Mouse (Mus musculus) heart, embryonic 15.5 days (tissue): ENCODE results near the gene Brsk1. TPM values are rescaled to one million over a fixed set of nuclear protein-coding genes. Genes with fewer than 3 reads are reported as not detected.

Experiments
- ATAC-seq: fragments of 200-750 bp; cut with Nextera tagmentation; replicated peaks from 2 replicates; pipeline ENCODE4 v1.8.0; 2017; ENCODE audit warnings: low read depth, moderate TSS enrichment; ENCODE audit not compliant: insufficient number of reproducible peaks, insufficient read depth, low FRiP score
- H3K27ac ChIP-seq: fragments of 300-500 bp; sonication (generic); 2 replicates; pipeline ENCODE4 v1.5.1; 2015; ENCODE audit warnings: mild to moderate bottlenecking, inconsistent platforms
- H3K27me3 ChIP-seq: fragments of 300-500 bp; sonication (generic); 2 replicates; pipeline ENCODE4 v1.6.1; 2015; ENCODE audit warnings: inconsistent platforms
- H3K36me3 ChIP-seq: fragments of 300-500 bp; sonication (generic); 2 replicates; pipeline ENCODE4 v1.6.1; 2015; ENCODE audit warnings: mild to moderate bottlenecking, inconsistent platforms
- H3K4me1 ChIP-seq: fragments of 300-500 bp; sonication (generic); replicated peaks from 2 replicates; pipeline ENCODE4 v1.6.1; 2015; ENCODE audit warnings: inconsistent platforms
- H3K4me2 ChIP-seq: fragments of 300-500 bp; sonication (generic); 2 replicates; pipeline ENCODE4 v1.6.1; 2015; ENCODE audit warnings: inconsistent platforms, mild to moderate bottlenecking, moderate library complexity
- H3K4me3 ChIP-seq: fragments of 300-500 bp; sonication (generic); 2 replicates; pipeline ENCODE4 v1.5.1; 2015; ENCODE audit warnings: mild to moderate bottlenecking, inconsistent platforms
- H3K9ac ChIP-seq: fragments of 300-500 bp; sonication (generic); 2 replicates; pipeline ENCODE4 v1.6.1; 2015; ENCODE audit warnings: mild to moderate bottlenecking, inconsistent platforms
- H3K9me3 ChIP-seq: fragments of 300-500 bp; sonication (generic); replicated peaks from 2 replicates; pipeline ENCODE4 v1.6.1; 2016; ENCODE audit warnings: inconsistent platforms
- WGBS: fragments of 180-500 bp; shearing (Covaris S2); methylation state at CpG from one replicate; pipeline ENCODE4 v1.1.7; 2015; ENCODE audit warnings: mixed read lengths; 5-methylcytosine and 5-hydroxymethylcytosine counted together
- polyA plus RNA-seq: library from polyadenylated mRNA; unstranded; fragments of >200 nt; fragmentation: Nextera tagmentation; extraction: Ambion mirVana; gene quantifications from 2 replicates; pipeline ENCODE4 v1.2.1, GENCODE M21; 2015

Brsk1 gene
- polyA plus RNA-seq, 1 experiment from 2014 or later: 0.79 TPM

GRCm38 (mm10) chr7:4655393-4655792 lies 35.0 kb upstream of the Brsk1 start:
- Histone ChIP-seq H3K4me2 (no peak overlapping the region), H3K9ac (no peak overlapping the region)

GRCm38 (mm10) chr7:4655916-4656315 lies 34.5 kb upstream of the Brsk1 start:
- WGBS: 53% methylated on average over 1 of the region's 1 CpGs
- peaks cover 46% of the 10 kb centered on the region for H3K4me1 ChIP-seq
- H3K27ac ChIP-seq: no peak overlapping the region
- H3K9me3 ChIP-seq: no peaks in the 10 kb centered on the region
- no peak overlapping the region; the same call in 1 of the 2 replicates for H3K4me2 ChIP-seq
- H3K27me3 ChIP-seq: no peaks in the 10 kb centered on the region
- ATAC-seq: no peak
- H3K36me3 ChIP-seq: no peaks in the 10 kb centered on the region
- H3K9ac ChIP-seq: no peak overlapping the region
- no peak overlapping the region for H3K4me3 ChIP-seq

More at GRCm38 (mm10) chr7:4655393-4655792, 35.0 kb upstream of the Brsk1 start:
- ATAC-seq: no peak
- Histone ChIP-seq H3K4me3 (no peak overlapping the region), H3K27me3 (no peaks in the 10 kb centered on the region), H3K36me3 (no peaks in the 10 kb centered on the region), H3K9me3 (no peaks in the 10 kb centered on the region), H3K4me1 (peaks cover 46% of the 10 kb centered on the region), H3K27ac (no peak overlapping the region)
- WGBS: 81% methylated on average over 4 of the region's 4 CpGs

DNA sequence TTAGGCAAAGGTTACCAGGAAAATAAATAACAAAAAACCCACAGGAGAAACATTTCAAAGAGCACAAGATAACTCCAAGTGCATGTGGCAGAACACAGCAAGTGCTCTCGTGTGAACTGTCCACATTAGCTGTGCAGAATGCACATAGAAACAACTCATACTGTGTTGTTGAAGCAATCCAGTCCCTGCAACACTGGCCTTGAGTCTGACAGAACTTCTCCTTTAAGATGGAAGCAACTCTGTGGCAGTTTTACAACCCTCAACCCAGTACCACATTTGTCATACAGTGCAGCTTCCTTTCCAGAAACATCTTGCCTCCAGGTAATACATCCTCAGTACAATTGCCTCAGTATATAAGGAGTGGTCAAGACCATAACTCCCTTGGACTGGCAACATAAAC lies 33.6 kb upstream of the Brsk1 start:
- Histone ChIP-seq H3K36me3 (no peaks in the 10 kb centered on the region), H3K27ac (no peak overlapping the region), H3K4me2 (peak overlapping the region; percentile 86), H3K9ac (peak overlapping the region; percentile 98; the same call in 1 of the 2 replicates), H3K4me1 (peaks cover 44% of the 10 kb centered on the region), H3K4me3 (peak overlapping the region; percentile 94), H3K9me3 (no peaks in the 10 kb centered on the region), H3K27me3 (no peaks in the 10 kb centered on the region)
- WGBS: 30% methylated on average over 1 of the region's 1 CpGs
- no peak for ATAC-seq

GRCm38 (mm10) chr7:4657521-4658127 lies 32.8 kb upstream of the Brsk1 start:
- no peak for ATAC-seq
- no peaks in the 10 kb centered on the region for H3K9me3 ChIP-seq
- no peaks in the 10 kb centered on the region; the same call in 1 of the 2 replicates for H3K36me3 ChIP-seq
- H3K27ac ChIP-seq: peak overlapping the region; percentile 96
- H3K9ac ChIP-seq: peak overlapping the region; percentile 98
- WGBS: 27% methylated on average over 9 of the region's 9 CpGs
- H3K4me3 ChIP-seq: peak overlapping the region; percentile 94
- peaks cover 38% of the 10 kb centered on the region for H3K4me1 ChIP-seq
- no peaks in the 10 kb centered on the region for H3K27me3 ChIP-seq
- H3K4me2 ChIP-seq: peak overlapping the region; percentile 86

DNA sequence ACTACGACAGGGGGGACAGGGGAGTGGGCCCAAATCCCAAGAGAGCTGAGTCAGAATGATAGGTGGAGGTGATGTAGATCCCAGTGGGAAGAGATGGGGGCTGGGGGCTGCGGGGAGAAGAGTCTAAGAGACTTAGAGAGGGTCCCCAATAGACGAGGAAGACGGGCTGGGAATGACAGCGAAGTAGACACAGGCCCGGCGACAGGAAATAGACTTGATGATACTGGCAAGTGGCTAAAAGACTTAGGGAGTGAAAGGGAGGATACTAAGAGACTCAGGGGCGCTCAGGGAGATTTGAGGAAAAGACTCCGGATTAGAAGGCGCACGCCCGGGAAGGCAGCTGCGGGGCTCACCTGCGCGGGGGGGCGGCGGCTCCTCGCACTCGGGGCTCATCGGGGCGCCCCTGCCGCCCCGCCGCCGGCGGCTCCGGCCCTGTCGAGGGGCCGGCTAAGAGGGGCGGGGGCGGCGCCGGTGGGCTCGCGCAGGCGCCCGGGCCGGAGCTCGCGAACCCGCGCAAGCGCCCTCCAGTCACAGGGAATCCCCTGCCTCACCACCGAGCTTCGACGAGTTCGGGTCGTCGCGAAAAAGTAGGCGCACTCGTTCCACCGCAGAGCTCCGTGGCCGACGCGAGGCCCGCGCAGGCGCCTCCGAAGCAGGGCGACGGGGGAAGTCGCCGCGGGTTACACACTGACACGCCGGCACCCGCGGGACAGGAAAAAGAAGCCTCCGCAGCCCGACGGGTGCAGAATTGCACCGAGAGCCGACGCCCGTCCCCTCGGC lies 32.1 kb upstream of the Brsk1 start:
- Histone ChIP-seq H3K9me3 (no peaks in the 10 kb centered on the region), H3K9ac (peak overlapping the region; percentile 98), H3K4me2 (peak overlapping the region; percentile 86), H3K4me3 (peak overlapping the region; percentile 94), H3K4me1 (peaks cover 35% of the 10 kb centered on the region), H3K36me3 (peaks cover 2% of the 10 kb centered on the region), H3K27ac (peak overlapping the region; percentile 96), H3K27me3 (no peaks in the 10 kb centered on the region)
- ATAC-seq: peak; percentile 66
- under 1% methylated on average over 62 of the region's 78 CpGs for WGBS

GRCm38 (mm10) chr7:4658912-4659551 lies 31.4 kb upstream of the Brsk1 start, which contains the start of gene Ppp6r1:
TSS of gene Ppp6r1 (minus strand) at chr7:4659019.
- H3K4me2 ChIP-seq: peak within 1 kb of the TSS; percentile 86
- peak; percentile 97 for ATAC-seq
- H3K27ac ChIP-seq: peak within 1 kb of the TSS; percentile 96
- no peaks in the 10 kb centered on the region for H3K27me3 ChIP-seq
- under 1% methylated on average over 53 of the region's 54 CpGs for WGBS
- peak within 1 kb of the TSS; percentile 98 for H3K9ac ChIP-seq
- H3K4me1 ChIP-seq: peaks cover 34% of the 10 kb centered on the region
- no peaks in the 10 kb centered on the region for H3K9me3 ChIP-seq
- H3K36me3 ChIP-seq: peaks cover 8% of the 10 kb centered on the region
- H3K4me3 ChIP-seq: peak within 1 kb of the TSS; percentile 94

DNA sequence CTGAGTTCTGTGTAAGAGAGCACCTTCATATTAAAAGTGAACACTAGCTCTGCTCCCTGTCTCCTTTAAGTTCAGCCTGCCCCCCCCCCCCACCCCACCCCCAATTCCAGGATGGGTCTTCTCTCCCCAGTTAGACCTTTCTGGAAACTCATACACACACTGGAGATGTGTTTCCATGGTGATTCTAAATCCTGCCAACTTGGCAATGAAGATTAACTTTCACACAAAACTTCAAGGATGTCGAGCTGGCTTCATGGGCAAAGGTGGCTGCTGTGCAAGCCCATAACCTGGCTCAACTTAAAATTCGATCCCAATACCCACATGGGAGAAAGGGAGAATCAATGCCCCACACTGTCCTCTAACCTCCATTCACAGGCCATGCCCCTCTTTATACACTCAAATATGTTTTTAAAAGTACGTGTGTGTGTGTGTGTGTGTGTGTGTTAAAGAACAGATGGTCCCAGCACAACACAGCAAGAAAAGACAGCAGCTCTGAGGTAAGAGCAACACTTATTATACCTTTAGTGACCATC lies 30.4 kb upstream of the Brsk1 start:
- H3K36me3 ChIP-seq: peaks cover 15% of the 10 kb centered on the region
- no peaks in the 10 kb centered on the region for H3K27me3 ChIP-seq
- peak overlapping the region; percentile 96 for H3K27ac ChIP-seq
- peak overlapping the region; percentile 86 for H3K4me2 ChIP-seq
- no peak for ATAC-seq
- WGBS: 70% methylated on average over 3 of the region's 3 CpGs
- no peak overlapping the region for H3K9ac ChIP-seq
- no peaks in the 10 kb centered on the region for H3K9me3 ChIP-seq
- peaks cover 27% of the 10 kb centered on the region for H3K4me1 ChIP-seq
- peak overlapping the region; percentile 94 for H3K4me3 ChIP-seq

- Histone ChIP-seq H3K4me2 (no peak overlapping the region), H3K36me3 (peaks cover 34% of the 10 kb centered on the region), H3K9me3 (no peaks in the 10 kb centered on the region), H3K9ac (no peak overlapping the region), H3K4me1 (peaks cover 6% of the 10 kb centered on the region), H3K27ac (no peak overlapping the region), H3K27me3 (no peaks in the 10 kb centered on the region), H3K4me3 (no peak overlapping the region)
- WGBS: 74% methylated on average over 8 of the region's 8 CpGs
- ATAC-seq: no peak
Measured at GRCm38 (mm10) chr7:4663179-4663578, 27.2 kb upstream of the Brsk1 start.

DNA sequence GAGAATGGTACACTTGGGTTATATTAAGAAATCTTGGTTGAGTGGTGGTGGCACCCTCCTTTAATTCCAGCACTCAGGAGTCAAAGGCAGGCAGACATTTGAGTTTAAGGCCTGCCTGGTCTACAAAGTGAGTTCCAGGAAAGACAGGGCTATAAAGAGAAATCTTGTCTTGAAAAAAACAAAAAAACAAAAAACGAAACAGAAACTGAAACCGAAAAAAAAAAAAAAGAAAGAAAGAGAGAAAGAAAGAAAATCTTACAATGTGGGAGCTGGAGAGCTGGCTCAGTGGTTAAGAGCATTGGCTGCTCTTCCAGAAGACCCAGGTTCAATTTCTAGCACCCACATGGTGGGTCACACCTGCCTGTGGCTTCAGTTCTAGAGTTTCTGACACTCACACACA lies 26.7 kb upstream of the Brsk1 start:
- Histone ChIP-seq H3K27me3 (no peaks in the 10 kb centered on the region), H3K4me2 (no peak overlapping the region), H3K36me3 (peaks cover 39% of the 10 kb centered on the region), H3K4me1 (peaks cover 6% of the 10 kb centered on the region), H3K9ac (no peak overlapping the region), H3K4me3 (no peak overlapping the region), H3K9me3 (no peaks in the 10 kb centered on the region), H3K27ac (no peak overlapping the region)
- 84% methylated on average over 2 of the region's 2 CpGs for WGBS
- no peak for ATAC-seq

DNA sequence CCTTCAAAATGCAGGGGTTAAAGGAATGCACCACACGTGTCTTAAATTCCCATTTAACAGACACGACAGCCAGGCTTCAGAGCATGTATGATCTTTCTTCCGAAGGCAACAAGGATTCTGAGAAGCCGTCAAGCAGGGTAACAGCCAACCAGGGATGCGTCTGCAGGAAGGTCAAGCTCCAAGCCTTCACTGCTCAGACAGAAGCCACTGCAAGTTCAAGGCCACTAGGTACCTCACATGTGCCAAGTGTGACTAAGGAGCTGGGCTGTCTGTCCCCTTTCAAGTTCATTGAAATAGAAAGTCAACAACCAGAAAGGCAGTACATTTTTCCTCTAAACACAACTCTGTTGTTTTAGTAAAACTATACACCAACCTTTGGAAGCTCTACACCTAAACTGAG lies 23.5 kb upstream of the Brsk1 start:
- no peaks in the 10 kb centered on the region for H3K27me3 ChIP-seq
- H3K4me3 ChIP-seq: no peak overlapping the region
- no peak overlapping the region for H3K27ac ChIP-seq
- peaks cover 50% of the 10 kb centered on the region for H3K36me3 ChIP-seq
- ATAC-seq: no peak
- no peaks in the 10 kb centered on the region for H3K9me3 ChIP-seq
- peaks cover 3% of the 10 kb centered on the region; the same call in 1 of the 2 replicates for H3K4me1 ChIP-seq
- H3K4me2 ChIP-seq: no peak overlapping the region
- no peak overlapping the region for H3K9ac ChIP-seq
- 94% methylated on average over 5 of the region's 5 CpGs for WGBS

GRCm38 (mm10) chr7:4668506-4668905 lies 21.9 kb upstream of the Brsk1 start:
- H3K4me2 ChIP-seq: no peak overlapping the region
- no peak overlapping the region for H3K27ac ChIP-seq
- no peak overlapping the region for H3K9ac ChIP-seq
- no peaks in the 10 kb centered on the region for H3K9me3 ChIP-seq
- H3K36me3 ChIP-seq: peaks cover 47% of the 10 kb centered on the region
- H3K4me1 ChIP-seq: peaks cover 8% of the 10 kb centered on the region
- 92% methylated on average over 8 of the region's 8 CpGs for WGBS
- no peak for ATAC-seq
- H3K27me3 ChIP-seq: no peaks in the 10 kb centered on the region
- no peak overlapping the region for H3K4me3 ChIP-seq
